Mouse (Mus musculus) left cerebral cortex, adult 11 months (tissue): ENCODE measurements around the gene Tbc1d13.
"Not testable (repeated sequence)": the region's sequence is repeated elsewhere in the genome, so short reads cannot be mapped to it uniquely, and the experiment has no call there.

Experiments used
- DNase-seq: peaks from one replicate; pipeline ENCODE4 v3.0.0; 2022; ENCODE audit warnings: low spot score

Gene Tbc1d13

GRCm38 (mm10) chr2:30130156-30130555, 3.4 kb upstream of the Tbc1d13 start:
- no peak for DNase-seq

GRCm38 (mm10) chr2:30131240-30131639, 2.3 kb upstream of the Tbc1d13 start:
- not testable (repeated sequence) for DNase-seq

GRCm38 (mm10) chr2:30132801-30133612, 539 bp upstream of the Tbc1d13 start:
- no peak for DNase-seq

- DNase-seq = no peak
Observed at GRCm38 (mm10) chr2:30134378-30134711, 799 bp downstream of the Tbc1d13 start.

- DNase-seq = no peak
Observed at GRCm38 (mm10) chr2:30134928-30135620, 1.5 kb downstream of the Tbc1d13 start.

- no peak for DNase-seq
Observed at GRCm38 (mm10) chr2:30136458-30136857, 2.9 kb downstream of the Tbc1d13 start.

GRCm38 (mm10) chr2:30140021-30140420, 6.5 kb downstream of the Tbc1d13 start:
- not testable (repeated sequence) for DNase-seq

- DNase-seq = no peak
Observed at GRCm38 (mm10) chr2:30144436-30144835, 10.9 kb downstream of the Tbc1d13 start.

GRCm38 (mm10) chr2:30147466-30147865, 13.9 kb downstream of the Tbc1d13 start:
- DNase-seq = no peak

- DNase-seq = no peak
Observed at GRCm38 (mm10) chr2:30151840-30152239, 18.3 kb downstream of the Tbc1d13 start.

- DNase-seq = no peak
Observed at GRCm38 (mm10) chr2:30152616-30153015, 19.1 kb downstream of the Tbc1d13 start.

- DNase-seq = not testable (repeated sequence)
Observed at GRCm38 (mm10) chr2:30159871-30160270, 26.3 kb downstream of the Tbc1d13 start.

GRCm38 (mm10) chr2:30161809-30162208, 28.3 kb downstream of the Tbc1d13 start:
- no peak for DNase-seq

- no peak for DNase-seq
Observed at GRCm38 (mm10) chr2:30164340-30164932, 30.9 kb downstream of the Tbc1d13 start.

GRCm38 (mm10) chr2:30166677-30167076, 33.1 kb downstream of the Tbc1d13 start:
- DNase-seq = no peak

GRCm38 (mm10) chr2:30171371-30171996, 37.9 kb downstream of the Tbc1d13 start, which contains the start of gene Endog:
Gene Endog (plus strand): TSS chr2:30171493.
- peak; percentile 87 for DNase-seq

- no peak for DNase-seq
Observed at GRCm38 (mm10) chr2:30171997-30172382, 38.4 kb downstream of the Tbc1d13 start.

- DNase-seq = no peak
Observed at GRCm38 (mm10) chr2:30173541-30174240, 40.1 kb downstream of the Tbc1d13 start.

GRCm38 (mm10) chr2:30175897-30176296, 42.4 kb downstream of the Tbc1d13 start:
- no peak for DNase-seq

GRCm38 (mm10) chr2:30176561-30176960, 43.0 kb downstream of the Tbc1d13 start:
- DNase-seq = no peak

GRCm38 (mm10) chr2:30177700-30178675, 44.4 kb downstream of the Tbc1d13 start, which contains the start of gene Spout1:
Gene Spout1 (minus strand): TSS chr2:30178459.
- DNase-seq = peak; percentile 93
